Mouse (Mus musculus) left cerebral cortex, adult 2 months (tissue): Measurements from ENCODE around the gene Rasgrf2. TPM values are rescaled to one million over a fixed set of nuclear protein-coding genes. Genes with fewer than 3 reads are reported as not detected.

Experiments used
- DNase-seq, 2 experiments: peaks; one replicate each; pipeline ENCODE4 v3.0.0; 2021 to 2022; ENCODE audit warnings: low spot score in 2 of 2, mixed read lengths in 1 of 2; ENCODE audit errors: extremely low spot score in 1 of 2
- H3K27ac ChIP-seq: fragments of 200-600 bp; 2 replicates; pipeline ENCODE4 v1.8.1; 2022
- H3K4me3 ChIP-seq: fragments of 200-600 bp; 2 replicates; pipeline ENCODE4 v1.8.1; 2022
- CTCF ChIP-seq: fragments of 200-600 bp; IDR thresholded peaks from 2 replicates; pipeline ENCODE4 v1.8.1; 2022; ENCODE audit warnings: antibody characterized with exemption, mild to moderate bottlenecking, moderate library complexity
- intact Hi-C: fragments of 180-260 bp; cut with DNase I; formaldehyde crosslinking; loops from one replicate; pipeline ENCODE4 v1.15.1; 2025
- total RNA-seq, 2 experiments: library from RNA; stranded (reverse); gene quantifications; 2 replicates each; pipeline ENCODE4 v1.2.3; 2021

Rasgrf2 gene
- total RNA-seq, 2 experiments from 2014 or later, result 233 to 235 TPM

DNA sequence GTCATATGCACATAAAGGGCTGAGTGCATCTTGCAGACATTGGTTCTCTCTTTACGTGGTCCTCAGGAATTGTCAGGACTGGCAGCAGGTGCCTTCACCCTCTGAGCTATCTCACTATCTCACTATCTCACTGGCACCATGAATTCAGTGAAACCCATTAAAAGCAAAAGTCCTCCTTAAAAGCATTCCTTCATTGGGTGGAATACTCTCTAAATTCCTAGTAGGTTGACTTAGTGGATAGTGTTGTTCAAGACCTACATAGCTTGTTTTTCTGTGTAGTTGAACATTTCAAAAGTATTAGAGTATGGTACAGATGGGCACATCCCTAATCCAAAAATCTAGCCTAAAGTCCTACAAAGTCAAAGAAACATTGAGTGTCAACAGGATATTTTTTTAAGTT lies 199.3 kb downstream of the Rasgrf2 start:
- no peak for DNase-seq
- Histone ChIP-seq H3K4me3 (no peak overlapping the region), H3K27ac (no peak overlapping the region)
- intact Hi-C loops, result no loop called here
- no peak for TF ChIP-seq CTCF

DNA sequence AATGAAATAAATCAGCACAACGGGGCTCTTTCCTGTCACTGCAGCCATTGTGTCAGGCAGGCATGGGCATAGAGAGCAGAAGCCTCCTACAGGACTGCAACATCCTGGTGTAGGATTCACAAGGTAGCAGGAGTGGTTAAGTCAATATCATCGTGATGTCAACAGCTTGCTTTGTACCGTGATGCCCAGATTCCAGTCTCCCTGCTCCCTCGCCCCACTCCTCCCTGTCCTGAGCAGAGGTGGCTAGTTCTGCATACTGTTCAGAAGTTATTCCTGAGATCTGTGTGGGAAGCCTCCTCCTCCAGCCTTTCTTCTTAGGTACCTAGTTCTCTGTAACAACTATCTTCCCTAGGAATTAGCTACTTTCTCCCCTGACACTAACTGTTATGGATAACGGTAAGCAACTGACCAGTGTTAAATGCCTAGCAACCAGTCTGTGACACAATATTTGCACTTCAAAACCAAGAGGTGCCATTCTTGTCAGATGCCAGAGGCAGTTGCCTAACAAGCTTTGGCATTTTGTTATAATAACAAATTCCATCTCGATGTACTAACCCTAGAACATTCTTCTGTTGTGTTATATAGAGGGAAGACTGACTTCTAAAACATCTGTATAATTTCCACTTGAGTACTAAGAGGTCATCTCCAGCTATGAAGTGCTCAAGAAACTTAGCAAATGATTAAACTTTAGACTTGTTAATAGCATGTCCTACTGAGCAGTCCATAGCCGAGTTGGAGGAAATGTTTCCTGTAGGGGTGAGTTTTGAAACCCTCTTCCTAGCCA lies 201.3 kb downstream of the Rasgrf2 start:
- intact Hi-C loops, result no loop called here
- no peak for TF ChIP-seq CTCF
- H3K27ac ChIP-seq, result no peak overlapping the region
- H3K4me3 ChIP-seq, result no peak overlapping the region
- no peak for DNase-seq

DNA sequence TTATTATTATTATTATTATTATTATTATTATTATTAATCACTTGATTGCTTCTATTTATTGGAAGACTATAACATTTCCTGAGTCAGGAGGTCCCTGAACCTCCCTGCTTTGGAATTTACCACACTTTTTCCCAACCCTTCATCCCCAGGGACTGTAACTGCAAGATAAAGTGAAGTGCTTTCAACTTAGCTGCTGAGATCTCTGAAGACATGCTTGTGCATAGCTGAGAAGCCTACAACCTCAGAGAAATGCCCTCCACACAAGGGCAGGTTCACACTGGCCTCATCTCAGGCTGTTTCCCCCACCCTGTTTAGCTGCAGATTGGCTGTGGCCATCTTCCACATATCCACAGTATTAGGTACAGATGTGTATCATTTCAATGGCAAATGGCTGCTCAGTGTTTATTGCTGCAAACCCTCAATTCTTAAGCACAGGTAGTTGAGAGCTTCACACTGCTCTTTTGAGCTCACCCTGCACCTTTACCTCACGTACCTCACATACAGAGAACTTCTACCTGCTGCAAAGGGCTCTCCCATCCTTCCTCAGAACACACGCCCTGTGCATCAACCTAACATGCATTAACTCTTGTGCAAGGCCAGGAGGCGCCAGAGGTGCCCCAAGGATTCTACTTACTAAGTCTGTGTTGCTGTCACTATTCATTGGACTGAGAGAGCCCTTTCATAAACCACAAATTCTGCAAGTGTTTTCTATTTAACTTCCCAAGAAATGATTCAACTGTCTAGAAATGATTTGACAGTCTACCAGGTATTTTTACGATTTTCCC lies 202.7 kb downstream of the Rasgrf2 start:
- intact Hi-C loops, result no loop called here
- no peak for DNase-seq
- H3K4me3 ChIP-seq, result no peak overlapping the region
- TF ChIP-seq CTCF, result no peak; the same call in none of the 2 replicates
- H3K27ac ChIP-seq, result no peak overlapping the region

DNA sequence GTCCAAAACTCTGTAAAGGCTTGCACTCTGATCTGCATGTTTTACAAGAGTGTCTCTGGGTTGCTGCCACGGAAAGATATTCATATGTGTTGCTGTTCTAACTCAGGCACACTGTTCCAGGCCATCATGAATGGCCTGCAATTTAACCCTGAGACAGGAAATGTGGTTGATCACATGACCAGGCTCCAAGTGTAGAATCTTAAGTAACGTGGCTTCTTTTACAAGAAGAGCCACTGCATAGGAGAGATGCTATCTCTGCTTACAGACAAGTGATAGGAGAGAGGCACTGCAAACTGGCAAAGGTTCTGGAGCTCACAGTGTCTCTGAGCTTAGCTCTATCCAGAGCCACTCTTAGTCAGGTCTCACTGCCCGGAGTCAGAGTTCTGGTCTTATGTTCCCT lies 210.4 kb downstream of the Rasgrf2 start:
- intact Hi-C loops, result no loop called here

DNA sequence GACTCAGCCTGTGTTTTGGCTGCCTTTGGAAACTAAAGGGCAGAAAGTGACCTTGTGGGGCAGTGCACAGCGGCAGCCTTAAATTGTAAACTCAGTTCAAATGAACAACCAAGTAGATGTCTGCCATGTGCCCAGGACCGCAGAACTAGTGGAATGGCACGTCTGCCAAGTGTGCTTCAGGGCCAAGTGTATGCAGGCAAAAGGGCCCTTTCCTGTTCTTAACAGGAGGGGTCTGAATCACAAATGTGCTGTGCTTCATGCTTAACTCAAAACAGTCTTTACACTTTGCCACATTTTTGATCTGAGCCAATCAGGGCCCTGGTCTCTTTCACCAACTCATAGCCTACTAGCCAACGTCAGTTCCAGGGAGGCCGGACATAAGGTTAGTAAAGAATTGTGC lies 212.7 kb downstream of the Rasgrf2 start:
- intact Hi-C loops, result no loop called here
- no peak for TF ChIP-seq CTCF

More for the DNA sequence above, 210.4 kb downstream of the Rasgrf2 start:
- Histone ChIP-seq H3K4me3 (no peak overlapping the region), H3K27ac (no peak overlapping the region)
- no peak for DNase-seq
- no peak for TF ChIP-seq CTCF

DNA sequence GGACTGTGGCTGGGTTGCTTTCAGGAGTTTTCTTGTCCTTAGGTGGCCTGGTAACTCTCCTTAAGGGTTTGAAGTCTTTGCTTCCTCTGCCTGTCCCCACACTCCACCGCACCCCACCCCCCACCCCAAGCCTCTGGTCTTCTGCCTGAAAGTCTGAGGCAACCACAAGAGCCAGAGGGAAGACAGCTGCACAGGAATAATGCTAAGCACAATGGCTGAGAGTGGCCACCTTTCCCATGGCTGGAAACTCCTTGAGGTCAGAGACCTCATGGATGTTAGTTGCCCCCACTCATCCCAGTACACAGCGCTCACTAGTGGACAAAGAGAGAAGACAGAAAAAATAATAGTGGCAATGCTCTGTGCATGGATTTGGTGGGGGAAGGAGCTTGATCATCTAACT lies 213.6 kb downstream of the Rasgrf2 start:
- Histone ChIP-seq H3K27ac (no peak overlapping the region), H3K4me3 (no peak overlapping the region)
- TF ChIP-seq CTCF, result no peak
- intact Hi-C loops, result no loop called here
- no peak for DNase-seq

More for the DNA sequence above, 212.7 kb downstream of the Rasgrf2 start:
- no peak for DNase-seq
- Histone ChIP-seq H3K4me3 (no peak overlapping the region), H3K27ac (no peak overlapping the region)

DNA sequence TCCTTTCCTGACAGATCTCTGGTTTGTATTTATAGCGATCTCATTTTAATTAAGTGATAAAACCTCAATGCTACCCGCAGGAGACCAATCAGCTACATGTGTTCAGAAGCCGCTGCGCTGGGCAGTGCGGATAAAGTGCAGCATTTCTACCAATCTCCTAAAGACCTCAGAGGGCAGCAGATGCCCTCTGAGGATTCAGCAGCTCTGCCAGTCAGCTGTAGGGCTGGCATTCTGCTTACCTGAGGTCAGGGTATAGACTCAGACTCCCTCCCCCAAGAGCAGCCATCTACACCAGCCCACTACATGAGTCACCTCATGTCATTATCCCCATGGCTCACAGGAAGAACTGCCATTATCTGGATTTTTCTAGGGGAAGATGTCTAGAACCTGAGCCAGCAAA lies 215.1 kb downstream of the Rasgrf2 start:
- no peak overlapping the region for H3K4me3 ChIP-seq
- TF ChIP-seq CTCF, result no peak
- no peak for DNase-seq
- peak overlapping the region; percentile 45 for H3K27ac ChIP-seq
- intact Hi-C loops, result no loop called here

DNA sequence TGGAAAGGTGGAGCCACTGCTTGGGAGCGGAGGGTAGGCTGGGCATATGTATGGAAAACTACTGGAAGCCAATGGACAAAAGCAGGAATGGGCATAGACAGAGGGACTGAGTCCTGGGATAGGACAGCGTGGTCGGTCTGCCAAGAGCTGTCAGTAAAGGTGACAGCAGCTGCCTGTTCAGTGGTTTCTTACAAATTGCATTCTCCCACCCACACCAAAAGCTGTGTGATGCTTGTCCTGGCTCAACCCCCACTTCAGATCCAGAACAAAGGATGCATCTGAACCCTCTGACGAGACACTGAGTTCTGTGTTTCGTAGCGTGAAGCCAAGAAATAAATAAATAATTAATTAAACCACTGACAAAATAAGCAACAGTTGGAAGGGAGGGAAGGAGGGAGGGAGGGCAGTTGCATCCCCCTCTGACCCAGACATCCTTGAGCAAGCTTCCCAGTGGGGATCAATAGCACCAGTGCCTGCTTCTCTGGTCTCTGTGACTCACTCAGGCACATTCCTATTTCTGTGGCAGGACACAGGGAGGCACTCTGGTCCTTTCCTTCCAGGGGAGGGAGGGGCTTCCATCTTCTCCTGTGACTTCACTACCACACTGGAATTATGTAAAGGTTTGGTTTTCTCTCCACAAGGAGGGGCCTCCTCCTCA lies 215.7 kb downstream of the Rasgrf2 start:
- Histone ChIP-seq H3K27ac (peak overlapping the region; percentile 45), H3K4me3 (no peak overlapping the region)
- peak; percentile 42 to 48 for DNase-seq
- intact Hi-C loops, result no loop called here
- TF ChIP-seq CTCF, result peak; percentile 14

DNA sequence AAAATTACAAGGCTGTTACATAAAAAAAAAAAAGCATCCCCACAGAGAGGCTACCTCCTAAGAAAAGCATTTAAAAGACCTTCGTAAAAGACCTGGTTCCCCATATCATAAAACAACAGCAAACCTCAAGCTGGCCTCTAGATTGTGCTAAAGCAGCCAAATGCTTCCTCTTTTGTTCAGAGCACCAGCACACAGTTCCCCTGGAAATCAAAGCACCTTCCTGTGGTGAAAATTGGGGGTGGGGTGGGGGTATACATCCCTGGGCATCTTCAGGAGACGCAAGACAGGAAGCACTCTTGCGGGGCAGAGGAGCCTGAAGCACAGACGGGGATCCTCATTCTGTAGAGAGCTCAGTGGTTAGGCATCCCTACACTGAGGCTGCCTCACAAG lies 216.3 kb downstream of the Rasgrf2 start:
- no peak for TF ChIP-seq CTCF
- Histone ChIP-seq H3K27ac (peak overlapping the region; percentile 45; the same call in 1 of the 2 replicates), H3K4me3 (no peak overlapping the region)
- no peak for DNase-seq
- intact Hi-C loops, result no loop called here

DNA sequence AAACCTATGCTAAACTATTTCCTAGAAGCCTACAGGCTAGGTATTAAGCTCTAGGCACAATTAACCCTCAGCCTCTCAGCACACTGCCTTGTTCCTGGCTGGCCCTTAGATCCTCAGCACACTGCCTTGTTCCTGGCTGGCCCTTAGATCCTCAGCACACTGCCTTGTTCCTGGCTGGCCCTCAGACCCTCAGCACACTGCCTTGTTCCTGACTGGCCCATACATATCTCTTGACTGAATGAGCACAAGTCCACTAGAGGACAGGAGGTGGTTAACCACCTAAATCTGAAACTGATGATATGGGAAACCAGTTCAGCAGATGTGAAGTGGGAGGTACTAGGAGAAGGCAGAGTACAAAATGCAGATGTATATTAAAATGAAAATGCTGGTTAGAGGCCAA lies 219.8 kb downstream of the Rasgrf2 start:
- Histone ChIP-seq H3K4me3 (no peak overlapping the region), H3K27ac (no peak overlapping the region)
- intact Hi-C loops, result loop anchor here (5.0 kb wide), 1 partner anchor 571 kb away; the partner anchor contains the start of gene Fam151b
- TF ChIP-seq CTCF, result no peak
- DNase-seq, result no peak

DNA sequence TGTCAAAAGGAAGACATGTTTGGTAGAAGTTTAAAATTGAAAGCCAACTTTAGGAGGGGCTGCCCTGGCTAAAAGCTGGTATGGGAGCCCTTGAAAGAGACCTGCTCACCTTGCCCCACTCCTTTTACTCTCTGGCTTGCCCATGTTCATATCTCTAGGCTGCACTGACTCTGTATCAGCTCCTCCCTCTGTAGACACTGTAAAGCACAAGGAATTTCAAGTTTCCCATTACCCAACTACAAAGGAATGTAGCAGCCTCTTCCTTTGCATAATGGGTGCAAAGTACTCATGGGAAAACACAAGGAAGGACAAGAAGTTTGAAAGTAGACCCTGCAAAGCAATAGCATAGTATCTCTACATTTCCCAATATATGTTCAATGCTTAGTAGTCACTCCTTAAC lies 220.2 kb downstream of the Rasgrf2 start:
- Histone ChIP-seq H3K4me3 (no peak overlapping the region), H3K27ac (no peak overlapping the region)
- TF ChIP-seq CTCF, result no peak
- no peak for DNase-seq
- intact Hi-C loops, result loop anchor here (5.0 kb wide), 1 partner anchor 571 kb away; the partner anchor contains the start of gene Fam151b
